Mouse (Mus musculus): ENCODE measurements at regions not wholly inside any gene's neighbourhood (a gene's known extent, or its start where the extent isn't known, plus 50 kb on each side); places are given as distances from the start of the nearest gene placed in this dataset.

- Histone ChIP-seq H3K27me3 (ENCODE audit: low read depth, poor library complexity, severe bottlenecking) (no peaks in the 10 kb centered on the region), H3K4me3 (no peak overlapping the region), H3K4me1 (no peaks in the 10 kb centered on the region), H3K27ac (replicated peaks) (no peak overlapping the region), H3K9me3 (replicated peaks) (no peaks in the 10 kb centered on the region), H3K36me3 (no peaks in the 10 kb centered on the region)
- no peak for DNase-seq (ENCODE audit: low spot score)
- 90% methylated on average over 3 of the region's 3 CpGs for WGBS
Measured at GRCm38 (mm10) chr12:7192591-7192990, 784.9 kb upstream of the Apob start.

- DNase-seq (ENCODE audit: low spot score) = no peak
- H3K4me1 ChIP-seq = no peaks in the 10 kb centered on the region
- H3K27me3 ChIP-seq (ENCODE audit: low read depth, poor library complexity, severe bottlenecking) = no peaks in the 10 kb centered on the region
- no peaks in the 10 kb centered on the region for H3K9me3 ChIP-seq (replicated peaks)
- no peak overlapping the region for H3K4me3 ChIP-seq
- no peaks in the 10 kb centered on the region for H3K36me3 ChIP-seq
- no peak overlapping the region for H3K27ac ChIP-seq (replicated peaks)
Measured at GRCm38 (mm10) chr12:7198098-7198497, 779.4 kb upstream of the Apob start.

- no peaks in the 10 kb centered on the region for H3K27me3 ChIP-seq (ENCODE audit: low read depth, poor library complexity, severe bottlenecking)
- no peaks in the 10 kb centered on the region for H3K9me3 ChIP-seq (replicated peaks)
- no peaks in the 10 kb centered on the region for H3K36me3 ChIP-seq
- 96% methylated on average over 1 of the region's 1 CpGs for WGBS
- no peak for DNase-seq (ENCODE audit: low spot score)
- no peak overlapping the region for H3K4me3 ChIP-seq
- H3K27ac ChIP-seq (replicated peaks) = no peak overlapping the region
- H3K4me1 ChIP-seq = no peaks in the 10 kb centered on the region
Measured at GRCm38 (mm10) chr12:7200879-7201278, 776.6 kb upstream of the Apob start.

- WGBS = 88% methylated on average over 6 of the region's 6 CpGs
- Histone ChIP-seq H3K27me3 (ENCODE audit: low read depth, poor library complexity, severe bottlenecking) (no peaks in the 10 kb centered on the region), H3K4me3 (no peak overlapping the region), H3K4me1 (no peaks in the 10 kb centered on the region), H3K27ac (replicated peaks) (no peak overlapping the region), H3K36me3 (no peaks in the 10 kb centered on the region), H3K9me3 (replicated peaks) (no peaks in the 10 kb centered on the region)
- DNase-seq (ENCODE audit: low spot score) = no peak
Measured at GRCm38 (mm10) chr12:7215686-7216085, 761.8 kb upstream of the Apob start.

GRCm38 (mm10) chr12:7217499-7217898 lies 759.9 kb upstream of the Apob start:
- H3K36me3 ChIP-seq = no peaks in the 10 kb centered on the region
- DNase-seq (ENCODE audit: low spot score) = no peak
- H3K9me3 ChIP-seq (replicated peaks) = no peaks in the 10 kb centered on the region
- H3K27ac ChIP-seq (replicated peaks) = no peak overlapping the region
- no peaks in the 10 kb centered on the region for H3K27me3 ChIP-seq (ENCODE audit: low read depth, poor library complexity, severe bottlenecking)
- no peaks in the 10 kb centered on the region for H3K4me1 ChIP-seq
- no peak overlapping the region for H3K4me3 ChIP-seq
- whole genome bisulfite sequencing = 53% methylated on average over 3 of the region's 3 CpGs

- Histone ChIP-seq H3K27me3 (ENCODE audit: low read depth, poor library complexity, severe bottlenecking) (no peaks in the 10 kb centered on the region), H3K4me3 (no peak overlapping the region), H3K36me3 (no peaks in the 10 kb centered on the region), H3K9me3 (replicated peaks) (no peaks in the 10 kb centered on the region), H3K4me1 (no peaks in the 10 kb centered on the region), H3K27ac (replicated peaks) (no peak overlapping the region)
- DNase-seq (ENCODE audit: low spot score) = no peak
- WGBS = 70% methylated on average over 2 of the region's 2 CpGs
Measured at GRCm38 (mm10) chr12:7228124-7228523, 749.3 kb upstream of the Apob start.

GRCm38 (mm10) chr12:7228541-7229225 lies 748.8 kb upstream of the Apob start:
- Histone ChIP-seq H3K4me1 (no peaks in the 10 kb centered on the region), H3K36me3 (no peaks in the 10 kb centered on the region)

GRCm38 (mm10) chr12:7250324-7250723 lies 727.1 kb upstream of the Apob start:
- peak; percentile 51 for DNase-seq (ENCODE audit: low spot score)

More at GRCm38 (mm10) chr12:7228541-7229225, 748.8 kb upstream of the Apob start:
- DNase-seq (ENCODE audit: low spot score) = no peak
- no peaks in the 10 kb centered on the region for H3K9me3 ChIP-seq (replicated peaks)
- H3K27ac ChIP-seq (replicated peaks) = no peak overlapping the region
- H3K27me3 ChIP-seq (ENCODE audit: low read depth, poor library complexity, severe bottlenecking) = no peaks in the 10 kb centered on the region
- WGBS = 75% methylated on average over 9 of the region's 9 CpGs
- H3K4me3 ChIP-seq = no peak overlapping the region

GRCm38 (mm10) chr12:7270587-7270986 lies 706.9 kb upstream of the Apob start:
- 85% methylated on average over 1 of the region's 1 CpGs for WGBS
- no peaks in the 10 kb centered on the region for H3K9me3 ChIP-seq (replicated peaks)
- H3K27me3 ChIP-seq (ENCODE audit: low read depth, poor library complexity, severe bottlenecking) = no peaks in the 10 kb centered on the region
- H3K27ac ChIP-seq (replicated peaks) = no peak overlapping the region
- H3K36me3 ChIP-seq = no peaks in the 10 kb centered on the region
- no peak overlapping the region for H3K4me3 ChIP-seq
- DNase-seq (ENCODE audit: low spot score) = no peak
- no peaks in the 10 kb centered on the region for H3K4me1 ChIP-seq

More at GRCm38 (mm10) chr12:7250324-7250723, 727.1 kb upstream of the Apob start:
- no peak overlapping the region for H3K4me3 ChIP-seq
- H3K27me3 ChIP-seq (ENCODE audit: low read depth, poor library complexity, severe bottlenecking) = peaks cover 16% of the 10 kb centered on the region
- no peak overlapping the region for H3K27ac ChIP-seq (replicated peaks)
- no peaks in the 10 kb centered on the region for H3K9me3 ChIP-seq (replicated peaks)
- H3K36me3 ChIP-seq = no peaks in the 10 kb centered on the region
- peaks cover 35% of the 10 kb centered on the region for H3K4me1 ChIP-seq

- Histone ChIP-seq H3K36me3 (no peaks in the 10 kb centered on the region), H3K4me1 (no peaks in the 10 kb centered on the region), H3K27ac (replicated peaks) (no peak overlapping the region), H3K4me3 (no peak overlapping the region), H3K27me3 (ENCODE audit: low read depth, poor library complexity, severe bottlenecking) (no peaks in the 10 kb centered on the region), H3K9me3 (replicated peaks) (no peaks in the 10 kb centered on the region)
- DNase-seq (ENCODE audit: low spot score) = no peak
- WGBS = 78% methylated on average over 4 of the region's 4 CpGs
Measured at GRCm38 (mm10) chr12:7284354-7285036, 693.0 kb upstream of the Apob start.

- WGBS = 82% methylated on average over 2 of the region's 2 CpGs
- H3K4me1 ChIP-seq = no peaks in the 10 kb centered on the region
- no peak for DNase-seq (ENCODE audit: low spot score)
- H3K27ac ChIP-seq (replicated peaks) = no peak overlapping the region
- no peaks in the 10 kb centered on the region for H3K27me3 ChIP-seq (ENCODE audit: low read depth, poor library complexity, severe bottlenecking)
- H3K4me3 ChIP-seq = no peak overlapping the region
- no peaks in the 10 kb centered on the region for H3K9me3 ChIP-seq (replicated peaks)
- no peaks in the 10 kb centered on the region for H3K36me3 ChIP-seq
Measured at GRCm38 (mm10) chr12:7291557-7291956, 685.9 kb upstream of the Apob start.

- Histone ChIP-seq H3K27me3 (ENCODE audit: low read depth, poor library complexity, severe bottlenecking) (no peaks in the 10 kb centered on the region), H3K4me1 (peaks cover 3% of the 10 kb centered on the region; the same call in 1 of the 2 replicates), H3K27ac (replicated peaks) (no peak overlapping the region), H3K36me3 (no peaks in the 10 kb centered on the region), H3K4me3 (no peak overlapping the region), H3K9me3 (replicated peaks) (no peaks in the 10 kb centered on the region)
- WGBS = 81% methylated on average over 2 of the region's 2 CpGs
- DNase-seq (ENCODE audit: low spot score) = no peak
Measured at GRCm38 (mm10) chr12:7297026-7297425, 680.4 kb upstream of the Apob start.

GRCm38 (mm10) chr12:7321453-7321852 lies 656.0 kb upstream of the Apob start:
- no peaks in the 10 kb centered on the region for H3K9me3 ChIP-seq (replicated peaks)
- no peak for DNase-seq (ENCODE audit: low spot score)
- no peaks in the 10 kb centered on the region for H3K4me1 ChIP-seq
- H3K36me3 ChIP-seq = no peaks in the 10 kb centered on the region
- no peaks in the 10 kb centered on the region for H3K27me3 ChIP-seq (ENCODE audit: low read depth, poor library complexity, severe bottlenecking)
- no peak overlapping the region for H3K27ac ChIP-seq (replicated peaks)
- no peak overlapping the region for H3K4me3 ChIP-seq
- 92% methylated on average over 2 of the region's 2 CpGs for WGBS
